In the genomic region with DNA sequence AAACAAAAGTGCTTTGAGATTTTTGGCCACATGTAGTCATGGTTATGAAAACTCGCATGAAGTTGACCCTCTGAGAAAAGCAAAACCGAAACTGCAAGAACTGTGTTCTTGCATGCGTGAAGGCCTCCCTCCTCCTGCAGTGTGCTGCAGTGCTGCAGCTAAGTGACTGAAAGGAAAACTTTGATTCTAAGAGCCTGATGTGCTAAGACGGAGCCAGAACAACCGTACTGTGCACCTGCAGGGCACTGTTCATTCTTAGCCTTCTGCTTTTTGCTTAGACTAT, we compare ENCODE assay signal across 8 mouse cellular contexts. TPM values are rescaled to one million over a fixed set of nuclear protein-coding genes. Genes with fewer than 3 reads are reported as not detected.
DNase-seq lines count a peak whose midpoint lies in the region; ATAC-seq and TF ChIP-seq lines count a peak whose summit lies in the region.

No protein-coding gene starts in this region.

- H3K27me3 ChIP-seq in cerebellum, adult 2 months (ENCODE audit: control insufficient read depth, insufficient read depth, low read length), result no peaks in the 10 kb centered on the region
- H3K27me3 ChIP-seq in hindbrain, embryonic 11.5 days (ENCODE audit: control insufficient read depth, insufficient read depth, low read length), result peaks cover 7% of the 10 kb centered on the region; the same call in 1 of the 2 replicates
- H3K27me3 ChIP-seq in limb, embryonic 15.5 days, result 0 out of 2 replicates have a peak, but pooled peaks cover 4% of the 10 kb centered on the region

- TF ChIP-seq CTCF in cerebellum, adult 2 months (IDR thresholded peaks at IDR 0.05; ENCODE audit: borderline replicate concordance, insufficient read depth, low read depth, low read length), result no peak

- peak overlapping the region; percentile 92 for H3K4me2 ChIP-seq in hindbrain, embryonic 11.5 days (replicated peaks; ENCODE audit: low read depth, low read length)
- H3K4me2 ChIP-seq in limb, embryonic 15.5 days, result peak overlapping the region; percentile 83

- H3K4me3 ChIP-seq in cerebellum, adult 2 months (replicated peaks; ENCODE audit: insufficient read depth, low read depth, low read length), result peak overlapping the region; percentile 34
- H3K4me3 ChIP-seq in hindbrain, embryonic 11.5 days (ENCODE audit: low read depth, low read length), result peak overlapping the region; percentile 50; the same call in 1 of the 2 replicates
- H3K4me3 ChIP-seq in limb, embryonic 15.5 days, result peak overlapping the region; percentile 67

- H3K27ac ChIP-seq in cerebellum, adult 2 months (ENCODE audit: insufficient read depth, low read length), result no peak overlapping the region
- no peak overlapping the region for H3K27ac ChIP-seq in hindbrain, embryonic 11.5 days (ENCODE audit: low read depth, low read length)
- H3K27ac ChIP-seq in limb, embryonic 15.5 days, result no peak overlapping the region; the same call in 1 of the 2 replicates

- no peak for DNase-seq in cerebellum, adult 2 months
- no peak for DNase-seq in cerebellum, postnatal 4 days (ENCODE audit: low spot score in 2 of 2)
- peak; percentile 25 for DNase-seq in embryo, embryonic 9.5 days (ENCODE audit: extremely low spot score)
- DNase-seq in hindbrain, embryonic 11.5 days (ENCODE audit: low spot score), result peak; percentile 38
- DNase-seq in naive thymus-derived CD4-positive, alpha-beta T cell, adult 2 months (ENCODE audit: low read depth), result peak; percentile 74
- DNase-seq in cerebellum, postnatal 36 days, result no peak
- DNase-seq in urinary bladder, postnatal 4 days (ENCODE audit: low spot score in 2 of 2), result no peak

- no peak overlapping the region for H3K9ac ChIP-seq in hindbrain, embryonic 11.5 days (ENCODE audit: low read depth, low read length)
- H3K9ac ChIP-seq in limb, embryonic 15.5 days, result no peak overlapping the region

- no peak for TF ChIP-seq POLR2A in cerebellum, adult 2 months (IDR thresholded peaks at IDR 0.05; ENCODE audit: borderline replicate concordance, insufficient read depth, low read length)

- H3K4me1 ChIP-seq in cerebellum, adult 2 months (ENCODE audit: control insufficient read depth, insufficient read depth, low read length), result no peaks in the 10 kb centered on the region; the same call in 1 of the 2 replicates
- H3K4me1 ChIP-seq in hindbrain, embryonic 11.5 days (replicated peaks; ENCODE audit: control insufficient read depth, insufficient read depth, low read length), result no peaks in the 10 kb centered on the region
- H3K4me1 ChIP-seq in limb, embryonic 15.5 days, result peaks cover 12% of the 10 kb centered on the region; the same call in 1 of the 2 replicates

- WGBS in cerebellum, adult 2 months, result 38% methylated on average over 5 of the region's 5 CpGs
- 13% methylated on average over 5 of the region's 5 CpGs for whole genome bisulfite sequencing in hindbrain, embryonic 11.5 days
- 7% methylated on average over 5 of the region's 5 CpGs for WGBS in limb, embryonic 15.5 days

- no peaks in the 10 kb centered on the region for H3K36me3 ChIP-seq in hindbrain, embryonic 11.5 days (ENCODE audit: control insufficient read depth, insufficient read depth, low read length)
- H3K36me3 ChIP-seq in limb, embryonic 15.5 days, result no peaks in the 10 kb centered on the region

- ATAC-seq in hindbrain, embryonic 11.5 days (ENCODE audit: low FRiP score), result no peak
- no peak for ATAC-seq in limb, embryonic 15.5 days (ENCODE audit: insufficient number of reproducible peaks, low FRiP score, low TSS enrichment, low read depth)

- no peaks in the 10 kb centered on the region for H3K9me3 ChIP-seq in hindbrain, embryonic 11.5 days (ENCODE audit: control insufficient read depth, low read length)
- H3K9me3 ChIP-seq in limb, embryonic 15.5 days, result no peaks in the 10 kb centered on the region

RNA-seq across cellular contexts. Expression of a gene that starts 0.5 kb away (rescaled TPM):
- 6.6 and 8.0 TPM in 2 replicates for polyA plus RNA-seq in cerebellum, adult 2 months (2012; rRNA removed)
- polyA plus RNA-seq in hindbrain, embryonic 11.5 days (2014; fragmentation: Nextera tagmentation; extraction: Ambion mirVana), result 1.8 and 2.4 TPM in 2 replicates
- 12.3 and 13.3 TPM in 2 replicates for polyA plus RNA-seq in limb, embryonic 15.5 days (2015; fragmentation: Nextera tagmentation; extraction: Ambion mirVana)

RNA-seq across cellular contexts. Expression of a gene that starts 19.9 kb away (rescaled TPM):
- 17.2 and 21.0 TPM in 2 replicates for polyA plus RNA-seq in cerebellum, adult 2 months (2012; rRNA removed)
- polyA plus RNA-seq in hindbrain, embryonic 11.5 days (2014; fragmentation: Nextera tagmentation; extraction: Ambion mirVana), result 18.2 and 18.9 TPM in 2 replicates
- 31.1 and 37.6 TPM in 2 replicates for polyA plus RNA-seq in limb, embryonic 15.5 days (2015; fragmentation: Nextera tagmentation; extraction: Ambion mirVana)

Comparison
In these comparisons a context has a peak if more than half of its experiments do, and no peak if none do; other contexts are left out.
1. DNase-seq: peak in embryo, embryonic 9.5 days (single experiment), hindbrain, embryonic 11.5 days (single experiment) and naive thymus-derived CD4-positive, alpha-beta T cell, adult 2 months (single experiment); none in cerebellum, adult 2 months (0 of 2), cerebellum, postnatal 4 days (0 of 2), cerebellum, postnatal 36 days (0 of 2) and urinary bladder, postnatal 4 days (0 of 2).
2. Peak in every context shown above with its lines, with median percentiles within 50 percentile points of each other: H3K4me3 ChIP-seq.